Mouse (Mus musculus): Measurements from ENCODE around the gene Zfp335. TPM values are rescaled to one million over a fixed set of nuclear protein-coding genes. Genes with fewer than 3 reads are reported as not detected.
"Not testable (repeated sequence)": the region's sequence is repeated elsewhere in the genome, so short reads cannot be mapped to it uniquely, and the experiment has no call there.

The Zfp335 gene
- polyA plus RNA-seq, 1 experiment from 2014 or later: 12.1 TPM

GRCm38 (mm10) chr2:164874239-164874769 is 37.3 kb downstream of the Zfp335 start:
- peak overlapping the region; percentile 4; the same call in 1 of the 2 replicates for H3K27ac ChIP-seq (replicated peaks; ENCODE audit: low read depth, low read length)
- no peaks in the 10 kb centered on the region for H3K27me3 ChIP-seq (ENCODE audit: control insufficient read depth, insufficient read depth, low read length)
- DNase-seq (ENCODE audit: low spot score) (no peak), ATAC-seq (ENCODE audit: insufficient number of reproducible peaks, low FRiP score, low TSS enrichment, low read depth) (no peak)
- H3K4me2 ChIP-seq (ENCODE audit: low read depth, severe bottlenecking): no peak overlapping the region
- H3K36me3 ChIP-seq (ENCODE audit: control insufficient read depth, insufficient read depth, low read length): no peaks in the 10 kb centered on the region
- no peaks in the 10 kb centered on the region for H3K9me3 ChIP-seq (ENCODE audit: control insufficient read depth, low read length)
- H3K4me1 ChIP-seq (ENCODE audit: control insufficient read depth, insufficient read depth, low read length): peaks cover 4% of the 10 kb centered on the region; the same call in 1 of the 2 replicates
- WGBS: 43% methylated on average over 1 of the region's 1 CpGs
- no peak overlapping the region for H3K4me3 ChIP-seq (ENCODE audit: low read depth, low read length)
- peak overlapping the region; percentile 32; the same call in 1 of the 2 replicates for H3K9ac ChIP-seq (ENCODE audit: low read length)

GRCm38 (mm10) chr2:164873621-164874020 is 37.9 kb downstream of the Zfp335 start:
- Histone ChIP-seq H3K27ac (replicated peaks; ENCODE audit: low read depth, low read length) (no peak overlapping the region), H3K9ac (ENCODE audit: low read length) (no peak overlapping the region), H3K4me1 (ENCODE audit: control insufficient read depth, insufficient read depth, low read length) (peaks cover 4% of the 10 kb centered on the region; the same call in 1 of the 2 replicates), H3K9me3 (ENCODE audit: control insufficient read depth, low read length) (no peaks in the 10 kb centered on the region), H3K4me2 (ENCODE audit: low read depth, severe bottlenecking) (no peak overlapping the region), H3K4me3 (ENCODE audit: low read depth, low read length) (no peak overlapping the region), H3K27me3 (ENCODE audit: control insufficient read depth, insufficient read depth, low read length) (no peaks in the 10 kb centered on the region), H3K36me3 (ENCODE audit: control insufficient read depth, insufficient read depth, low read length) (no peaks in the 10 kb centered on the region)
- ATAC-seq (ENCODE audit: insufficient number of reproducible peaks, low FRiP score, low TSS enrichment, low read depth) (no peak), DNase-seq (ENCODE audit: low spot score) (no peak)
- WGBS: 59% methylated on average over 3 of the region's 3 CpGs

- DNase-seq (ENCODE audit: low spot score) (no peak), ATAC-seq (ENCODE audit: insufficient number of reproducible peaks, low FRiP score, low TSS enrichment, low read depth) (no peak)
- 56% methylated on average over 6 of the region's 6 CpGs for WGBS
- no peak overlapping the region for H3K4me2 ChIP-seq (ENCODE audit: low read depth, severe bottlenecking)
- H3K9ac ChIP-seq (ENCODE audit: low read length): no peak overlapping the region
- no peak overlapping the region for H3K27ac ChIP-seq (replicated peaks; ENCODE audit: low read depth, low read length)
- H3K9me3 ChIP-seq (ENCODE audit: control insufficient read depth, low read length): no peaks in the 10 kb centered on the region
- H3K4me3 ChIP-seq (ENCODE audit: low read depth, low read length): no peak overlapping the region
- no peaks in the 10 kb centered on the region for H3K27me3 ChIP-seq (ENCODE audit: control insufficient read depth, insufficient read depth, low read length)
- H3K4me1 ChIP-seq (ENCODE audit: control insufficient read depth, insufficient read depth, low read length): peaks cover 4% of the 10 kb centered on the region; the same call in 1 of the 2 replicates
- no peaks in the 10 kb centered on the region for H3K36me3 ChIP-seq (ENCODE audit: control insufficient read depth, insufficient read depth, low read length)
These were observed 39.8 kb downstream of the Zfp335 start for GRCm38 (mm10) chr2:164871602-164872303.

GRCm38 (mm10) chr2:164868491-164868890 is 43.1 kb downstream of the Zfp335 start:
- H3K9me3 ChIP-seq (ENCODE audit: control insufficient read depth, low read length): no peaks in the 10 kb centered on the region
- no peak overlapping the region for H3K9ac ChIP-seq (ENCODE audit: low read length)
- no peaks in the 10 kb centered on the region for H3K27me3 ChIP-seq (ENCODE audit: control insufficient read depth, insufficient read depth, low read length)
- no peak for DNase-seq (ENCODE audit: low spot score)
- H3K36me3 ChIP-seq (ENCODE audit: control insufficient read depth, insufficient read depth, low read length): no peaks in the 10 kb centered on the region
- no peak overlapping the region for H3K4me3 ChIP-seq (ENCODE audit: low read depth, low read length)
- H3K4me2 ChIP-seq (ENCODE audit: low read depth, severe bottlenecking): no peak overlapping the region
- WGBS: 86% methylated on average over 7 of the region's 7 CpGs
- no peak for ATAC-seq (ENCODE audit: insufficient number of reproducible peaks, low FRiP score, low TSS enrichment, low read depth)
- H3K27ac ChIP-seq (replicated peaks; ENCODE audit: low read depth, low read length): no peak overlapping the region
- no peaks in the 10 kb centered on the region for H3K4me1 ChIP-seq (ENCODE audit: control insufficient read depth, insufficient read depth, low read length)

GRCm38 (mm10) chr2:164867566-164867965 is 44.0 kb downstream of the Zfp335 start:
- Histone ChIP-seq H3K9ac (ENCODE audit: low read length) (no peak overlapping the region), H3K9me3 (ENCODE audit: control insufficient read depth, low read length) (no peaks in the 10 kb centered on the region), H3K27ac (replicated peaks; ENCODE audit: low read depth, low read length) (no peak overlapping the region), H3K4me1 (ENCODE audit: control insufficient read depth, insufficient read depth, low read length) (peaks cover 1% of the 10 kb centered on the region; the same call in 1 of the 2 replicates), H3K4me3 (ENCODE audit: low read depth, low read length) (no peak overlapping the region), H3K27me3 (ENCODE audit: control insufficient read depth, insufficient read depth, low read length) (no peaks in the 10 kb centered on the region), H3K4me2 (ENCODE audit: low read depth, severe bottlenecking) (no peak overlapping the region), H3K36me3 (ENCODE audit: control insufficient read depth, insufficient read depth, low read length) (no peaks in the 10 kb centered on the region)
- DNase-seq (ENCODE audit: low spot score) (no peak), ATAC-seq (ENCODE audit: insufficient number of reproducible peaks, low FRiP score, low TSS enrichment, low read depth) (no peak)
- 93% methylated on average over 7 of the region's 7 CpGs for WGBS

GRCm38 (mm10) chr2:164866741-164867551 is 44.6 kb downstream of the Zfp335 start:
- ATAC-seq (ENCODE audit: insufficient number of reproducible peaks, low FRiP score, low TSS enrichment, low read depth) (no peak), DNase-seq (ENCODE audit: low spot score) (no peak)
- peaks cover 2% of the 10 kb centered on the region; the same call in 1 of the 2 replicates for H3K4me1 ChIP-seq (ENCODE audit: control insufficient read depth, insufficient read depth, low read length)
- no peak overlapping the region for H3K27ac ChIP-seq (replicated peaks; ENCODE audit: low read depth, low read length)
- H3K4me2 ChIP-seq (ENCODE audit: low read depth, severe bottlenecking): no peak overlapping the region
- H3K27me3 ChIP-seq (ENCODE audit: control insufficient read depth, insufficient read depth, low read length): no peaks in the 10 kb centered on the region
- no peaks in the 10 kb centered on the region for H3K9me3 ChIP-seq (ENCODE audit: control insufficient read depth, low read length)
- no peak overlapping the region for H3K4me3 ChIP-seq (ENCODE audit: low read depth, low read length)
- H3K9ac ChIP-seq (ENCODE audit: low read length): no peak overlapping the region
- WGBS: 68% methylated on average over 16 of the region's 16 CpGs
- no peaks in the 10 kb centered on the region for H3K36me3 ChIP-seq (ENCODE audit: control insufficient read depth, insufficient read depth, low read length)

GRCm38 (mm10) chr2:164864593-164864992 is 47.0 kb downstream of the Zfp335 start:
- Histone ChIP-seq H3K27me3 (ENCODE audit: control insufficient read depth, insufficient read depth, low read length) (0 out of 2 replicates have a peak, but pooled peaks cover 2% of the 10 kb centered on the region), H3K27ac (replicated peaks; ENCODE audit: low read depth, low read length) (no peak overlapping the region), H3K4me3 (ENCODE audit: low read depth, low read length) (no peak overlapping the region), H3K9me3 (ENCODE audit: control insufficient read depth, low read length) (no peaks in the 10 kb centered on the region), H3K36me3 (ENCODE audit: control insufficient read depth, insufficient read depth, low read length) (no peaks in the 10 kb centered on the region), H3K4me2 (ENCODE audit: low read depth, severe bottlenecking) (no peak overlapping the region), H3K4me1 (ENCODE audit: control insufficient read depth, insufficient read depth, low read length) (peaks cover 2% of the 10 kb centered on the region; the same call in 1 of the 2 replicates), H3K9ac (ENCODE audit: low read length) (no peak overlapping the region)
- ATAC-seq (ENCODE audit: insufficient number of reproducible peaks, low FRiP score, low TSS enrichment, low read depth): no peak
- no peak for DNase-seq (ENCODE audit: low spot score)
- 80% methylated on average over 4 of the region's 4 CpGs for WGBS

GRCm38 (mm10) chr2:164863411-164863810 is 48.1 kb downstream of the Zfp335 start:
- not testable (repeated sequence) for H3K4me2 ChIP-seq (ENCODE audit: low read depth, severe bottlenecking); H3K9ac ChIP-seq (ENCODE audit: low read length); H3K4me1 ChIP-seq (ENCODE audit: control insufficient read depth, insufficient read depth, low read length); H3K4me3 ChIP-seq (ENCODE audit: low read depth, low read length); ATAC-seq (ENCODE audit: insufficient number of reproducible peaks, low FRiP score, low TSS enrichment, low read depth); H3K36me3 ChIP-seq (ENCODE audit: control insufficient read depth, insufficient read depth, low read length); H3K9me3 ChIP-seq (ENCODE audit: control insufficient read depth, low read length); H3K27me3 ChIP-seq (ENCODE audit: control insufficient read depth, insufficient read depth, low read length); DNase-seq (ENCODE audit: low spot score); H3K27ac ChIP-seq (replicated peaks; ENCODE audit: low read depth, low read length)
- WGBS: 84% methylated on average over 7 of the region's 9 CpGs
